25 mouse cellular contexts compared by ENCODE assay signal in genomic region chr11:104059085-104059484, GRCm38 (mm10).
"Had no signal": no experiment of that assay in that cellular context is flagged by ENCODE, and none has a peak within 500 bp of the region (broad histone marks: within the 10 kb centered on the region; RNA-seq: fewer than 3 reads in every experiment).

No protein-coding gene starts in this region.

- ATAC-seq: forebrain, postnatal 0 days; hindbrain, embryonic 16.5 days; inflammation-experienced regulatory T-cells, adult 6 months; intestine, embryonic 15.5 days; intestine, postnatal 0 days had no signal

- H3K4me1 ChIP-seq: heart, embryonic 10.5 days; heart, embryonic 12.5 days; intestine, embryonic 15.5 days; limb, embryonic 10.5 days; limb, embryonic 12.5 days had no signal

- DNase-seq: forebrain, postnatal 0 days; gastrocnemius, adult 2 months; gastrocnemius, postnatal 10 days; gastrocnemius, postnatal 25 days; heart, adult 18-20 months; heart, postnatal 10 days; heart, postnatal 4 days; kidney, adult 2 months; kidney, adult 9 months; kidney, postnatal 10 days; kidney, postnatal 25 days; kidney, postnatal 4 days had no signal

- H3K9me3 ChIP-seq: heart, embryonic 10.5 days; heart, embryonic 12.5 days; hindbrain, embryonic 10.5 days; hindbrain, embryonic 12.5 days; intestine, embryonic 15.5 days; limb, embryonic 10.5 days; limb, embryonic 12.5 days had no signal

- H3K9ac ChIP-seq: forebrain, postnatal 0 days; heart, embryonic 12.5 days; hindbrain, embryonic 12.5 days; hindbrain, embryonic 14.5 days; intestine, embryonic 15.5 days; limb, embryonic 12.5 days had no signal

- H3K4me3 ChIP-seq: gastrocnemius, adult 2 months; heart, embryonic 10.5 days; heart, embryonic 12.5 days; hindbrain, embryonic 10.5 days; hindbrain, embryonic 12.5 days; intestine, embryonic 15.5 days; layer of hippocampus, adult 2 months; left cerebral cortex, adult 2 months; limb, embryonic 10.5 days; limb, embryonic 12.5 days had no signal

- H3K27ac ChIP-seq: gastrocnemius, adult 2 months; heart, embryonic 10.5 days; hindbrain, embryonic 10.5 days; hindbrain, embryonic 12.5 days; hindbrain, embryonic 14.5 days; intestine, embryonic 15.5 days; layer of hippocampus, adult 2 months; left cerebral cortex, adult 2 months; limb, embryonic 10.5 days; limb, embryonic 12.5 days had no signal

- H3K27me3 ChIP-seq: heart, embryonic 12.5 days; hindbrain, embryonic 12.5 days; intestine, embryonic 15.5 days; limb, embryonic 12.5 days had no signal

- H3K36me3 ChIP-seq: heart, embryonic 10.5 days; heart, embryonic 12.5 days; hindbrain, embryonic 10.5 days; hindbrain, embryonic 12.5 days; intestine, embryonic 15.5 days; limb, embryonic 10.5 days; limb, embryonic 12.5 days had no signal

- H3K4me2 ChIP-seq: heart, embryonic 12.5 days; hindbrain, embryonic 12.5 days; hindbrain, embryonic 14.5 days; intestine, embryonic 15.5 days; limb, embryonic 12.5 days had no signal
